Mouse (Mus musculus) frontal cortex, postnatal 14 days (tissue): Measurements from ENCODE around the gene Gm17631.
"Not testable (repeated sequence)": the region's sequence is repeated elsewhere in the genome, so short reads cannot be mapped to it uniquely, and the experiment has no call there.

Experiments used
- DNase-seq, 2 experiments: peaks; one replicate each; pipeline ENCODE4 v3.0.0; 2022; ENCODE audit warnings: low spot score in 2 of 2

Gm17631 gene

GRCm38 (mm10) chr6:129862349-129862748, at the start of gene Gm17631:
Gene Gm17631, plus strand, starts transcription at chr6:129862649.
- DNase-seq = not testable (repeated sequence)

DNA sequence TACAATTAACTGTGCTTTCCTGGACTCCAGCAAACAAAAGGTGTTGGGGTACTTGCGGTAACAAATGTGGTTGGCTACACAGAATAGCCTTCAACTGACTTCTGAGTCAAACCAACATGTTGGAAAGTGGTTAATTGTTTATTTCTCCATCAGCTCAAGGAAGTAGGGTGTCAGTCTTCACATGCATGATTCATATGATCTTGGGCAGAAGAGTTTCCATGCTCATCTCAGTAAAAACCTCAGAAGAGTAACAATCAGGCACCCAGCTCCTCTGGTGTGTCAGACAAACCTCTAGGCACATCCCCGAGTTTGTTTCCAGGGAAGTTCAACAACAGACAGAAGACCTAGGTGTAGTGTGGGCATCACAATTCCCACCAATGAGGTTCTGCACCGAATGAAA, 44.7 kb upstream of the Gm17631 start:
- DNase-seq = no peak

DNA sequence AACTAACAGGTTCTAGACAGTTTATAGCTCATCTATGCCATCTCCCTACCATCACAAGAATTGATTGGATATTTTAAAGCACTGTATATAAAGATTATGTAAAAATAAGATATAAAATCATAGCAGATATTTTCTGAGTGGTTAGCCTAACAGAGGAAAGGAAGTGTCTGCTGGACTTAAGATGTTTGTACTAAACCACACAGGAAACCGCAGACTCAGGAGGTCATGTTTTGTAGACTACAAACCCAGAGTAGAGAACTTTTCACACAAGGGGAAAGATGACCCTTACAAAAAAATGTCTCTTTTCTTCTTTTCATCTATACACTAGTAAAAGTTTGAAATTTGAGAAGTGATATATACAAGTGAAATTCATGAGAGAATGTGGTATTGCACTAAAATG, 38.4 kb upstream of the Gm17631 start:
- DNase-seq = no peak

DNA sequence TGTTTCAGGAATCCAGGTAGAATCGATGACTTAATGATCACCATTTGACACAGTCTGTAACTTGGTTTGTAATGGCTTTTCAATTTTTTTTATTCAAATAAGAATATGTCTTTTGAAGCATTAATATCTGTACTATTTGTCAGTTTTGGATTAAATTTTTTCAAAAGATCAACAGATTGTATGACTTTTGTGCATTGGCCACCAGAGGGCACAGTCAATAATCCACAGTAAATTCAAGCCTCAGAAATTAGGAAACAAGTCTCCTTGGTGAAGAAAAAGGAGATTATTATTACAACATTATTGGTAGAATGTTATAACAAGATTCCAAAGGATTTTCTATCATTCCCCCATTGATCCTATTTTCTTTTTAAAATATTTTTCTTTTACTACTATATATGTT, 36.9 kb upstream of the Gm17631 start:
- DNase-seq = no peak

DNA sequence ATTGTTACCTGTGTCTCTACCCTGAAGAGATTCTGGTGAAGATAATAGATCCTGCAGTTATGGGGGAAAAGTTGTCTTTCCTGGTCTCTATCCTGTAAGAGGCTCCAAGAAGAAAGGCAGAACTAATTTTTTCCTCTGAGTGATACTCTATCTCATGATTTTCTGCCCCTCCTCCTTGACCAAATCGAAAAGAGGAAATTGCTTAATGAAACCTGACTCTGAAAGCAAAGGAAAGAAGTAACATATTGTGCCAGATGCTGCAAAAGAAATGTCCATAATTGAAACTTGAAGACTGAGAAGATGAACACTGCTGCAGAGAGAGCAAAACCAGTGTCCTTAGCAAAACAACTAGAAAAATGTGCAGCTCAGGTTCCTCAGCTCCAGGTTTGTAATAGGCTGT, 14.1 kb downstream of the Gm17631 start, which contains the start of gene Klra17:
Gene Klra17 (minus strand): TSS at position 124 of the 400 bp plus-strand sequence.
- DNase-seq = no peak

DNA sequence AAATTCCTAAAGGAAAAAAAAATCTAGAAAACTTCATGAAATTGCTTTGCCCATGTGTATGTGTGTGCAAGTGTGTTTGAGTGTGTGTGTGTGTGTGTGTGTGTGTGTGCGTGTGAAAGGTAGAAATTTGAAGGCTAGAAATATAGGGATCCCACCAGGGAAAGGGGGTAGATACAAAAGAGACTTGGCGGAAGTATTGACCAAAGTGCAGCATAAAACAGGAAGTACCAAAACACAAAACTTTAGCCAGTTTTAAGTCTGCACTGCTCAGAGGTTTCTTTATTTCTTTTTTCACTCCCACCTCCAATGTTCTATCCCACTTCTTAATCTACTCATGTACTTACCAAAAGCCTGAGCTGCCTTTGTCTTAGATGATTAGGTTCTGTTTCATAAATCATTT, 20.1 kb downstream of the Gm17631 start:
- no peak for DNase-seq
